ENCODE assay signal across 8 mouse cellular contexts in the genomic region with DNA sequence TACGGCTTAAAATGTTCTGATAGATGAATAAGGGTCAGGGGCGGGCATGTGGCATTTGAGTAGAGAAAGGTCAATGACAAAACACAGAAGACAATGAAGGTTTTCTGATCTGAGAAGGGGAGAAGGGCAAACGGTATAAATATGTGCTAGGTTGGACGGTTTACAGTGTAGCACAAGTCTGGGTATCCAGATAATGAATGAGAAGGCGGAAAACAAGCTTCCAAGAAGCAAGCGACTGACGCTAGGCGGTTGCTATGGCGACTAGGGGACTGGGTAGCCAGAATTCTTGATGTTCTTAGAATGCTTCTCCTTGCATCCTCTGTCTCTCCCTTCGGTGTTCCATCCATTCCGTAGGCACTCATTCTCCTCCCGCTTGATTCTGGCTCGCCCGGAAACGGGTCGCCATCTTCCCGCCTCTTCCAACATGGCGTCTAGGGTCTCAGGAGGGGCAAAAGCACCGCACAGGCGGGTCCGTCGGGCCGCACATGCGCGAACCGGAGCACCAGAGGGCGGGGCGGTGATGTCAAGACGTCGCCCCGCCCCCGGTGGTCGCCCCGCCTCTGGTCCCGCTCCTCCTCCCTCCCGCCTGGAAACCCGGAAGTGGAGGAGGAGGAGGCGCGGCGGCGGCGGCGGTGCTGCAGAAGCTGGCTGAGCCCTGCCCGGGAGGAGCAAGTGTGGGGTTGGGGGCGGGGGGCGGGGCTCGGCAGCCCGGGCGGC. TPM values are rescaled to one million over a fixed set of nuclear protein-coding genes. Genes with fewer than 3 reads are reported as not detected.
DNase-seq lines count a peak whose midpoint lies in the region; ATAC-seq and TF ChIP-seq lines count a peak whose summit lies in the region.

A gene (plus strand): TSS at position 600 of the 717 bp plus-strand sequence.

- no peaks in the 10 kb centered on the region for H3K9me3 ChIP-seq in embryonic facial prominence, embryonic 13.5 days
- H3K9me3 ChIP-seq in limb, embryonic 12.5 days: no peaks in the 10 kb centered on the region
- no peaks in the 10 kb centered on the region for H3K9me3 ChIP-seq in midbrain, embryonic 15.5 days

- H3K27me3 ChIP-seq in embryonic facial prominence, embryonic 13.5 days: peaks cover under 1% of the 10 kb centered on the region
- no peaks in the 10 kb centered on the region for H3K27me3 ChIP-seq in kidney, adult 2 months (replicated peaks; ENCODE audit: control insufficient read depth, insufficient read depth, low read length)
- peaks cover 4% of the 10 kb centered on the region; the same call in 1 of the 2 replicates for H3K27me3 ChIP-seq in limb, embryonic 12.5 days
- no peaks in the 10 kb centered on the region for H3K27me3 ChIP-seq in midbrain, embryonic 15.5 days (replicated peaks)
- no peaks in the 10 kb centered on the region for H3K27me3 ChIP-seq in spleen, adult 2 months (ENCODE audit: control insufficient read depth, insufficient read depth, low read length)

- peaks cover 11% of the 10 kb centered on the region for H3K4me1 ChIP-seq in embryonic facial prominence, embryonic 13.5 days
- H3K4me1 ChIP-seq in kidney, adult 2 months (ENCODE audit: control insufficient read depth, insufficient read depth, low read length): peaks cover 5% of the 10 kb centered on the region
- H3K4me1 ChIP-seq in limb, embryonic 12.5 days (replicated peaks): peaks cover 8% of the 10 kb centered on the region; the same call in 1 of the 2 replicates
- H3K4me1 ChIP-seq in midbrain, embryonic 15.5 days: peaks cover 16% of the 10 kb centered on the region
- H3K4me1 ChIP-seq in spleen, adult 2 months (ENCODE audit: control insufficient read depth, insufficient read depth, insufficient read length): no peaks in the 10 kb centered on the region

- H3K4me2 ChIP-seq in embryonic facial prominence, embryonic 13.5 days: peak within 1 kb of the TSS; percentile 78
- peak within 1 kb of the TSS; percentile 76 for H3K4me2 ChIP-seq in limb, embryonic 12.5 days
- peak within 1 kb of the TSS; percentile 74 for H3K4me2 ChIP-seq in midbrain, embryonic 15.5 days

- peak within 1 kb of the TSS; percentile 72 for H3K9ac ChIP-seq in embryonic facial prominence, embryonic 13.5 days
- H3K9ac ChIP-seq in limb, embryonic 12.5 days (replicated peaks): peak within 1 kb of the TSS; percentile 72
- H3K9ac ChIP-seq in midbrain, embryonic 15.5 days: peak within 1 kb of the TSS; percentile 56

- ATAC-seq in embryonic facial prominence, embryonic 13.5 days (ENCODE audit: insufficient number of reproducible peaks, insufficient read depth, low FRiP score, low TSS enrichment, low read depth): peak; percentile 98
- ATAC-seq in limb, embryonic 12.5 days (ENCODE audit: insufficient number of reproducible peaks, insufficient read depth, low FRiP score, low TSS enrichment, low read depth): peak; percentile 96
- ATAC-seq in midbrain, embryonic 15.5 days (replicated peaks): peak; percentile 96

- 10% methylated on average over 36 of the region's 49 CpGs for WGBS in embryonic facial prominence, embryonic 13.5 days
- WGBS in kidney, adult 2 months: 6% methylated on average over 46 of the region's 49 CpGs
- WGBS in limb, embryonic 12.5 days: 6% methylated on average over 47 of the region's 49 CpGs
- 5% methylated on average over 49 of the region's 49 CpGs for whole genome bisulfite sequencing in midbrain, embryonic 15.5 days
- 11% methylated on average over 38 of the region's 49 CpGs for WGBS in spleen, adult 2 months

- DNase-seq in 3134 (ENCODE audit: extremely low read depth, insufficient read length, low spot score): peak; percentile 97
- peak; percentile 99 for DNase-seq in adrenal gland, postnatal 36 days
- DNase-seq in heart, adult 18-20 months: peak; percentile 97
- DNase-seq in kidney, adult 2 months: peak; percentile 99
- peak; percentile 81 to 95 for DNase-seq in spleen, adult 2 months (ENCODE audit: low read depth in 1 of 2, low spot score in 2 of 2)

- no peak for TF ChIP-seq CTCF in kidney, adult 2 months (conservative IDR thresholded peaks at IDR 0.05; ENCODE audit: insufficient read depth, insufficient read length, low read depth, low read length)
- TF ChIP-seq CTCF in spleen, adult 2 months (IDR thresholded peaks at IDR 0.05; ENCODE audit: extremely low read depth, insufficient read depth, insufficient read length, insufficient replicate concordance): no peak

- H3K36me3 ChIP-seq in embryonic facial prominence, embryonic 13.5 days: no peaks in the 10 kb centered on the region
- H3K36me3 ChIP-seq in kidney, adult 2 months (ENCODE audit: control insufficient read depth, insufficient read depth, low read length): no peaks in the 10 kb centered on the region
- no peaks in the 10 kb centered on the region for H3K36me3 ChIP-seq in limb, embryonic 12.5 days
- no peaks in the 10 kb centered on the region for H3K36me3 ChIP-seq in midbrain, embryonic 15.5 days (replicated peaks)
- no peaks in the 10 kb centered on the region for H3K36me3 ChIP-seq in spleen, adult 2 months (ENCODE audit: control insufficient read depth, insufficient read depth, low read length)

- H3K4me3 ChIP-seq in embryonic facial prominence, embryonic 13.5 days: peak within 1 kb of the TSS; percentile 65
- peak within 1 kb of the TSS; percentile 84 for H3K4me3 ChIP-seq in kidney, adult 2 months (ENCODE audit: insufficient read depth, low read depth, low read length)
- peak within 1 kb of the TSS; percentile 65 for H3K4me3 ChIP-seq in limb, embryonic 12.5 days (replicated peaks)
- peak within 1 kb of the TSS; percentile 80 for H3K4me3 ChIP-seq in midbrain, embryonic 15.5 days
- peak within 1 kb of the TSS; percentile 96 for H3K4me3 ChIP-seq in spleen, adult 2 months (ENCODE audit: extremely low read depth, insufficient read depth, insufficient read length)

- TF ChIP-seq POLR2A in kidney, adult 2 months (IDR thresholded peaks at IDR 0.05; ENCODE audit: low read depth, low read length): no peak
- peak; percentile 23; the same call in 1 of the 2 replicates for TF ChIP-seq POLR2A in spleen, adult 2 months (IDR thresholded peaks at IDR 0.05; ENCODE audit: low read depth, low read length)

- peak within 1 kb of the TSS; percentile 78 for H3K27ac ChIP-seq in embryonic facial prominence, embryonic 13.5 days
- peak within 1 kb of the TSS; percentile 70 for H3K27ac ChIP-seq in kidney, adult 2 months (ENCODE audit: insufficient read depth, low read depth, low read length)
- H3K27ac ChIP-seq in limb, embryonic 12.5 days: peak within 1 kb of the TSS; percentile 66
- H3K27ac ChIP-seq in midbrain, embryonic 15.5 days: peak within 1 kb of the TSS; percentile 93
- peak within 1 kb of the TSS; percentile 81 for H3K27ac ChIP-seq in spleen, adult 2 months (ENCODE audit: insufficient read depth, low read length)

RNA-seq across cellular contexts. Expression of the gene that starts here (rescaled TPM):
- 10 to 100 TPM; 39.7 to 64.5 TPM for total RNA-seq in adrenal gland, postnatal 36 days (2021)
- polyA plus RNA-seq in embryonic facial prominence, embryonic 13.5 days (2015; fragmentation: Nextera tagmentation; extraction: Ambion mirVana): 19.6 and 26.8 TPM in 2 replicates
- total RNA-seq in heart, adult 18-20 months (2021): 10 to 100 TPM; 10.1 to 10.8 TPM
- 39.5 and 47.7 TPM in 2 replicates for polyA plus RNA-seq in kidney, adult 2 months (2012; rRNA removed)
- 20.5 and 22.7 TPM in 2 replicates for polyA plus RNA-seq in limb, embryonic 12.5 days (2016; fragmentation: Nextera tagmentation; extraction: Ambion mirVana)
- 38.3 and 38.5 TPM in 2 replicates for polyA plus RNA-seq in midbrain, embryonic 15.5 days (2015; fragmentation: Nextera tagmentation; extraction: Ambion mirVana)
- 27.4 and 28.5 TPM in 2 replicates for polyA plus RNA-seq in spleen, adult 2 months (2012; rRNA removed)

Comparison
In these comparisons a context has a peak if more than half of its experiments do, and no peak if none do; other contexts are left out.
1. Peak in every context shown above with its lines: DNase-seq, ATAC-seq, H3K4me3 ChIP-seq and H3K27ac ChIP-seq.